Mouse (Mus musculus): ENCODE measurements around the gene Arhgap6. TPM values are rescaled to one million over a fixed set of nuclear protein-coding genes. Genes with fewer than 3 reads are reported as not detected.

Arhgap6 gene
- polyA plus RNA-seq, 1 experiment from 2014 or later: 0.46 TPM

- Histone ChIP-seq H3K4me3 (no peak overlapping the region), H3K27ac (no peak overlapping the region), H3K9ac (no peak overlapping the region), H3K36me3 (ENCODE audit: poor library complexity, severe bottlenecking) (no peaks in the 10 kb centered on the region), H3K27me3 (no peaks in the 10 kb centered on the region), H3K9me3 (replicated peaks) (no peaks in the 10 kb centered on the region), H3K4me2 (no peak overlapping the region), H3K4me1 (no peaks in the 10 kb centered on the region)
- ATAC-seq: no peak
Observed at GRCm38 (mm10) chrX:169337559-169337958, 542.7 kb downstream of the Arhgap6 start.

GRCm38 (mm10) chrX:169338213-169338612, 543.3 kb downstream of the Arhgap6 start:
- Histone ChIP-seq H3K27ac (no peak overlapping the region), H3K4me3 (no peak overlapping the region), H3K36me3 (ENCODE audit: poor library complexity, severe bottlenecking) (no peaks in the 10 kb centered on the region), H3K4me1 (no peaks in the 10 kb centered on the region), H3K4me2 (no peak overlapping the region), H3K27me3 (0 out of 2 replicates have a peak, but pooled peaks cover 3% of the 10 kb centered on the region), H3K9me3 (replicated peaks) (no peaks in the 10 kb centered on the region), H3K9ac (no peak overlapping the region)
- WGBS: 83% methylated on average over 3 of the region's 3 CpGs
- ATAC-seq: no peak

Other genes starting within 250 kb of the Arhgap6 start
- 0.21 and 0.26 TPM in 2 replicates for gene Frmpd4, start 217.9 kb upstream of the Arhgap6 start, polyA plus RNA-seq (2015; fragmentation: Nextera tagmentation; extraction: Ambion mirVana)
- 23.8 and 25.4 TPM in 2 replicates for gene Msl3, start 121.2 kb upstream of the Arhgap6 start, polyA plus RNA-seq (2015; fragmentation: Nextera tagmentation; extraction: Ambion mirVana)

Measured in forebrain, embryonic 13.5 days (tissue).